Mouse (Mus musculus) v-Abl transformed pro-B cells (cell line): ENCODE measurements around the gene Drap1.

Experiments used
- in situ Hi-C, 2 experiments: fragments of 400-800 bp; cut with MboI; formaldehyde crosslinking; loops; one replicate each; pipeline ENCODE4 v1.15.1; 2025; ENCODE audit not compliant: unreplicated experiment in 2 of 2

Drap1 gene

GRCm38 (mm10) chr19:5392892-5393291, 31.9 kb downstream of the Drap1 start:
- in situ Hi-C loops: no loop called here

GRCm38 (mm10) chr19:5390416-5390815, 34.4 kb downstream of the Drap1 start:
- in situ Hi-C loops: no loop called here

GRCm38 (mm10) chr19:5389647-5390046, 35.1 kb downstream of the Drap1 start:
- in situ Hi-C loops: no loop called here

GRCm38 (mm10) chr19:5388588-5389242, 36.1 kb downstream of the Drap1 start, which contains the start of gene Sart1:
Gene Sart1 (minus strand): TSS chr19:5388703.
- in situ Hi-C loops: no loop called here

GRCm38 (mm10) chr19:5388011-5388441, 36.8 kb downstream of the Drap1 start:
- in situ Hi-C loops: no loop called here

- in situ Hi-C loops: no loop called here
Observed at GRCm38 (mm10) chr19:5384715-5385114, 40.1 kb downstream of the Drap1 start.

GRCm38 (mm10) chr19:5383326-5383725, 41.5 kb downstream of the Drap1 start:
- in situ Hi-C loops: no loop called here

- in situ Hi-C loops: loop anchor here in 1 of 2 experiments (10.0 kb wide), 1 partner anchor 47 kb away; the partner anchor contains the start of genes AI837181 and Drap1
Observed at GRCm38 (mm10) chr19:5377446-5377845, 47.3 kb downstream of the Drap1 start.

GRCm38 (mm10) chr19:5374748-5375147, 50.0 kb downstream of the Drap1 start:
- in situ Hi-C loops: loop anchor here in 1 of 2 experiments (10.0 kb wide), 1 partner anchor 50 kb away; the partner anchor contains the start of genes AI837181 and Drap1

GRCm38 (mm10) chr19:5374177-5374576, 50.6 kb downstream of the Drap1 start:
- in situ Hi-C loops: loop anchor here in 1 of 2 experiments (10.0 kb wide), 1 partner anchor 51 kb away; the partner anchor contains the start of genes AI837181 and Drap1
